In the genomic region with DNA sequence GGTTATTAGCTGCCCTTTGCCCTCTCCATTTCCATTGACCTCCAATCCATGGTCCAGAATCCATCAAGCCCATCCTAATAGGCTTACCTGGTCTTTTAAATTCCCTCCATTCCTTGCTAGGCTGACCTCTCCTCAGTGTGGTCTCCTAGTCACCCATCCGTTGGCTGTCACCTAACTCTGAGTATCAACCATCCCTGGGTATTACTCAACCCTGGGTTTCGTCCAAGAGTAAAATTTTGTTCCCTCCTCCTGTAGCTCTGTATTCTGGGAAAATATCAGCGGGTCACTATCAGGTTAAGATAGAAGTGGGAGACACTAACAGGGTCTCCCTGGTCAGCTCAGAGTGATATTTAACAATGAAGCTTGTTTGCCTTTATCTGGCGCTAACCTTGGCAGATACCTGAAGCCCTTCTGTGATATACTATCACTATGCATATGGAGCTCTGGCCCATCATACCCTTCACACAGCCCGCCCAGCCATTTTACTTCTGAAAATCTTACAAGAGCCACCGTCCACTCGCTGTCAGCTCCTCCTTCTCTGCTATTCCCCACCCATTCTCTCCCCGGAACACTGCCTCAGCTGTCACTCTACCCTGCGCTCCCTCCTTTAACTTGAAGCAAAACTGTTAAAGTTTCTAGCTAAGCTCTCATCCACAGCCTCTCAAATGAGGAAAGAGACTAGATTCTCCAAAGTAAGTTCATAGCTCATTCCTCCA, we compare ENCODE assay signal across 21 mouse cellular contexts. TPM values are rescaled to one million over a fixed set of nuclear protein-coding genes. Genes with fewer than 3 reads are reported as not detected.
DNase-seq lines count a peak whose midpoint lies in the region; ATAC-seq lines count a peak whose summit lies in the region.
"Had no signal": no experiment of that assay in that cellular context is flagged by ENCODE, and none has a peak within 500 bp of the region (broad histone marks: within the 10 kb centered on the region; RNA-seq: fewer than 3 reads in every experiment).

No protein-coding gene starts in this region.

- H3K27me3 ChIP-seq in embryonic facial prominence, embryonic 15.5 days = no peaks in the 10 kb centered on the region
- no peaks in the 10 kb centered on the region for H3K27me3 ChIP-seq in embryonic facial prominence, embryonic 10.5 days (replicated peaks; ENCODE audit: low read depth, poor library complexity, severe bottlenecking)
- no peaks in the 10 kb centered on the region for H3K27me3 ChIP-seq in kidney, embryonic 16.5 days (ENCODE audit: insufficient read depth, low read length)
- H3K27me3 ChIP-seq in lung, embryonic 15.5 days = no peaks in the 10 kb centered on the region
- no peaks in the 10 kb centered on the region for H3K27me3 ChIP-seq in stomach, embryonic 16.5 days (ENCODE audit: control insufficient read depth, insufficient read depth, low read length)
- H3K27me3 ChIP-seq: embryonic facial prominence, embryonic 12.5 days; forebrain, embryonic 15.5 days; hindbrain, embryonic 15.5 days had no signal

- H3K9ac ChIP-seq in embryonic facial prominence, embryonic 15.5 days = no peak overlapping the region
- no peak overlapping the region for H3K9ac ChIP-seq in kidney, embryonic 16.5 days (replicated peaks; ENCODE audit: low read length)
- no peak overlapping the region for H3K9ac ChIP-seq in lung, embryonic 15.5 days
- no peak overlapping the region for H3K9ac ChIP-seq in stomach, embryonic 16.5 days (ENCODE audit: low read length)
- H3K9ac ChIP-seq: embryonic facial prominence, embryonic 12.5 days; forebrain, embryonic 12.5 days; forebrain, embryonic 15.5 days; hindbrain, embryonic 12.5 days; hindbrain, embryonic 15.5 days had no signal

- peaks cover 9% of the 10 kb centered on the region for H3K4me1 ChIP-seq in embryonic facial prominence, embryonic 15.5 days
- H3K4me1 ChIP-seq in embryonic facial prominence, embryonic 10.5 days = peaks cover 7% of the 10 kb centered on the region
- H3K4me1 ChIP-seq in kidney, embryonic 16.5 days (ENCODE audit: insufficient read depth, low read length) = peaks cover 2% of the 10 kb centered on the region; the same call in 1 of the 2 replicates
- peaks cover 12% of the 10 kb centered on the region; the same call in 1 of the 2 replicates for H3K4me1 ChIP-seq in lung, embryonic 15.5 days
- peaks cover 4% of the 10 kb centered on the region; the same call in 1 of the 2 replicates for H3K4me1 ChIP-seq in stomach, embryonic 16.5 days (ENCODE audit: control insufficient read depth, insufficient read depth, low read length)
- H3K4me1 ChIP-seq: forebrain, embryonic 15.5 days; hindbrain, embryonic 12.5 days had no signal

- no peak overlapping the region for H3K4me3 ChIP-seq in embryonic facial prominence, embryonic 15.5 days (replicated peaks)
- H3K4me3 ChIP-seq in embryonic facial prominence, embryonic 10.5 days = no peak overlapping the region
- H3K4me3 ChIP-seq in kidney, embryonic 16.5 days (ENCODE audit: low read length) = no peak overlapping the region
- H3K4me3 ChIP-seq in lung, embryonic 15.5 days = no peak overlapping the region
- H3K4me3 ChIP-seq in stomach, embryonic 16.5 days (replicated peaks; ENCODE audit: low read length) = no peak overlapping the region
- H3K4me3 ChIP-seq: embryonic facial prominence, embryonic 12.5 days; erythroblast, embryonic 14.5 days; forebrain, embryonic 12.5 days; forebrain, embryonic 15.5 days; hindbrain, embryonic 12.5 days; hindbrain, embryonic 15.5 days had no signal

- no peak for ATAC-seq in embryonic facial prominence, embryonic 15.5 days (ENCODE audit: insufficient number of reproducible peaks, low FRiP score, low TSS enrichment, low read depth)
- no peak for ATAC-seq in kidney, embryonic 16.5 days (ENCODE audit: low FRiP score, low TSS enrichment)
- peak; percentile 77 for ATAC-seq in lung, embryonic 15.5 days (ENCODE audit: borderline replicate concordance, extremely low read depth, low FRiP score, low TSS enrichment)
- ATAC-seq in stomach, embryonic 16.5 days (ENCODE audit: insufficient read depth, low FRiP score) = no peak
- ATAC-seq: activated CD4-positive, CD25-positive, alpha-beta regulatory T cell, adult 4 months; forebrain, embryonic 15.5 days had no signal

- 83% methylated on average over 9 of the region's 9 CpGs for WGBS in embryonic facial prominence, embryonic 15.5 days
- 85% methylated on average over 9 of the region's 9 CpGs for WGBS in embryonic facial prominence, embryonic 10.5 days
- 83% methylated on average over 9 of the region's 9 CpGs for WGBS in kidney, embryonic 16.5 days
- 53% methylated on average over 9 of the region's 9 CpGs for WGBS in lung, embryonic 15.5 days
- WGBS in stomach, embryonic 16.5 days = 79% methylated on average over 9 of the region's 9 CpGs

- no peak for DNase-seq in embryonic facial prominence, embryonic 10.5 days (ENCODE audit: low spot score)
- no peak for DNase-seq in kidney, adult 11 months
- no peak for DNase-seq in lung, adult 18-20 months
- DNase-seq: adrenal gland, adult 8-10 months; adrenal gland, postnatal 25 days; cerebellum, adult 18-20 months; cerebellum, adult 9-10 months; cerebellum, postnatal 14 days; gastrocnemius, postnatal 25 days; heart, adult 18-20 months had no signal

- no peak overlapping the region for H3K4me2 ChIP-seq in embryonic facial prominence, embryonic 15.5 days (replicated peaks)
- H3K4me2 ChIP-seq in kidney, embryonic 16.5 days (replicated peaks; ENCODE audit: low read depth, low read length) = no peak overlapping the region
- H3K4me2 ChIP-seq in lung, embryonic 15.5 days = no peak overlapping the region
- H3K4me2 ChIP-seq in stomach, embryonic 16.5 days (ENCODE audit: low read depth, low read length) = no peak overlapping the region
- H3K4me2 ChIP-seq: embryonic facial prominence, embryonic 12.5 days; forebrain, embryonic 12.5 days; forebrain, embryonic 15.5 days; hindbrain, embryonic 12.5 days; hindbrain, embryonic 15.5 days had no signal

- no peaks in the 10 kb centered on the region for H3K36me3 ChIP-seq in embryonic facial prominence, embryonic 15.5 days
- H3K36me3 ChIP-seq in embryonic facial prominence, embryonic 10.5 days (replicated peaks) = no peaks in the 10 kb centered on the region
- no peaks in the 10 kb centered on the region for H3K36me3 ChIP-seq in kidney, embryonic 16.5 days (ENCODE audit: insufficient read depth, low read length)
- H3K36me3 ChIP-seq in lung, embryonic 15.5 days = no peaks in the 10 kb centered on the region
- H3K36me3 ChIP-seq in stomach, embryonic 16.5 days (ENCODE audit: control insufficient read depth, insufficient read depth, low read length) = no peaks in the 10 kb centered on the region
- H3K36me3 ChIP-seq: embryonic facial prominence, embryonic 12.5 days; forebrain, embryonic 12.5 days; forebrain, embryonic 15.5 days; hindbrain, embryonic 12.5 days; hindbrain, embryonic 15.5 days had no signal

- no peaks in the 10 kb centered on the region for H3K9me3 ChIP-seq in embryonic facial prominence, embryonic 15.5 days (replicated peaks)
- H3K9me3 ChIP-seq in embryonic facial prominence, embryonic 10.5 days = no peaks in the 10 kb centered on the region
- H3K9me3 ChIP-seq in kidney, embryonic 16.5 days (ENCODE audit: low read length) = no peaks in the 10 kb centered on the region
- H3K9me3 ChIP-seq in lung, embryonic 15.5 days = no peaks in the 10 kb centered on the region
- H3K9me3 ChIP-seq in stomach, embryonic 16.5 days (replicated peaks; ENCODE audit: control insufficient read depth, low read length) = no peaks in the 10 kb centered on the region
- H3K9me3 ChIP-seq: embryonic facial prominence, embryonic 12.5 days; forebrain, embryonic 12.5 days; forebrain, embryonic 15.5 days; hindbrain, embryonic 12.5 days; hindbrain, embryonic 15.5 days had no signal

- H3K27ac ChIP-seq in embryonic facial prominence, embryonic 15.5 days (replicated peaks) = peak overlapping the region; percentile 34; the same call in 1 of the 2 replicates
- H3K27ac ChIP-seq in embryonic facial prominence, embryonic 10.5 days (replicated peaks) = no peak overlapping the region
- peak overlapping the region; percentile 37; the same call in 1 of the 2 replicates for H3K27ac ChIP-seq in kidney, embryonic 16.5 days (ENCODE audit: low read length)
- H3K27ac ChIP-seq in lung, embryonic 15.5 days = peak overlapping the region; percentile 59
- H3K27ac ChIP-seq in stomach, embryonic 16.5 days (ENCODE audit: low read length) = peak overlapping the region; percentile 57; the same call in 1 of the 2 replicates
- H3K27ac ChIP-seq: embryonic facial prominence, embryonic 12.5 days; forebrain, embryonic 12.5 days; forebrain, embryonic 15.5 days; hindbrain, embryonic 12.5 days; hindbrain, embryonic 15.5 days had no signal

RNA-seq across cellular contexts. Expression of gene Sfrp2, which starts 37.3 kb away (rescaled TPM):
- 594 and 676 TPM in 2 replicates for polyA plus RNA-seq in embryonic facial prominence, embryonic 15.5 days (2015; fragmentation: Nextera tagmentation; extraction: Ambion mirVana)
- polyA plus RNA-seq in embryonic facial prominence, embryonic 10.5 days (2016; fragmentation: Nextera tagmentation; extraction: Ambion mirVana) = 153 and 166 TPM in 2 replicates
- 166 and 172 TPM in 2 replicates for polyA plus RNA-seq in kidney, embryonic 16.5 days (2015; fragmentation: Nextera tagmentation; extraction: Ambion mirVana)
- polyA plus RNA-seq in lung, embryonic 15.5 days (2015; fragmentation: Nextera tagmentation; extraction: Ambion mirVana) = 85.4 and 86.6 TPM in 2 replicates
- polyA plus RNA-seq in stomach, embryonic 16.5 days (2015; fragmentation: Nextera tagmentation; extraction: Ambion mirVana) = 129 and 137 TPM in 2 replicates
- polyA plus RNA-seq: erythroblast, embryonic 14.5 days had no signal
